Mouse (Mus musculus) sigmoid colon, adult 10 weeks (tissue): ENCODE data around the gene Gm6509. TPM values are rescaled to one million over a fixed set of nuclear protein-coding genes. Genes with fewer than 3 reads are reported as not detected.

Experiments
- polyA plus RNA-seq: library from polyadenylated mRNA; stranded (reverse); fragments of 350-450 nt; fragmentation: Illumina TruSeq; extraction: RNeasy Lipid Tissue Mini Kit (QIAGEN cat#74804); gene quantifications from one replicate; pipeline ENCODE4 v1.2.3, GENCODE M21; 2014; ENCODE audit warnings: low read depth, low replicate concordance

The Gm6509 gene
- not detected for polyA plus RNA-seq

GRCm38 (mm10) chr5:94623679-94624078, at the start of gene Gm6509:
Gene Gm6509, plus strand, starts transcription at chr5:94623979.

GRCm38 (mm10) chr5:94616242-94616641, 7.5 kb upstream of the Gm6509 start, which contains the start of gene Gm3147:
Gene Gm3147, minus strand, starts transcription at chr5:94616342.

DNA sequence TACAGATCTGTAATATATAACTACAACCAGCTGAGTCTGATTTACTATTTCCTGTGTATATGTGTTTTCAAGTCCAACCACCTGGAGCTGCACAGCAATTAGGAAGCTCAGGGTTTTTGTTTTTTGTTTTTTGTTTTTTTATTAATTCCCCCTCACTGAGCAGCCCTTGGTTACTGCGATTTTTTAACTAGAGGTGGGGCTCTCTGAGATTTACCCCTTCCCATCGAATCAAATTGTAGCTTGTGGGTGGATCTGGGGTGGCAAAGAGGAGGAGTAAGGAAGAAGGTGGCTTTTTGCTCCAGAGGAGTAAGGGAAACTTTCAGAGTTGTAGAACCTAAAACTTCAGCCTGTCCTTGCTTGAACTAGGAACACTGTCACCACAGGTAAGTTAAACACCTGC, 24.3 kb downstream of the Gm6509 start, which contains the start of gene Gm6205:
Gene Gm6205, plus strand, starts transcription at position 301 of the 400 bp plus-strand sequence.

Other genes with a start within 250 kb of the Gm6509 start
- not detected for gene Gm7682, start 178.2 kb upstream of the Gm6509 start, polyA plus RNA-seq
- not detected for gene Gm3139, start 97.7 kb upstream of the Gm6509 start, polyA plus RNA-seq
- not detected for gene Gm3147, start 7.6 kb upstream of the Gm6509 start, polyA plus RNA-seq
- gene Gm6205, start 24.4 kb downstream of the Gm6509 start, polyA plus RNA-seq, result not detected
- gene Gm3183, start 241.5 kb downstream of the Gm6509 start, polyA plus RNA-seq, result not detected